Mouse (Mus musculus) CD8-positive naive resting alpha-beta T cell, adult 57 days (primary cell): ENCODE data around the gene Grm2. TPM values are rescaled to one million over a fixed set of nuclear protein-coding genes. Genes with fewer than 3 reads are reported as not detected.

Source experiments
- total RNA-seq: library from RNA; stranded (reverse); gene quantifications from one replicate; pipeline ENCODE4 v1.2.4, GENCODE M21; 2023

The Grm2 gene
- not detected for total RNA-seq

DNA sequence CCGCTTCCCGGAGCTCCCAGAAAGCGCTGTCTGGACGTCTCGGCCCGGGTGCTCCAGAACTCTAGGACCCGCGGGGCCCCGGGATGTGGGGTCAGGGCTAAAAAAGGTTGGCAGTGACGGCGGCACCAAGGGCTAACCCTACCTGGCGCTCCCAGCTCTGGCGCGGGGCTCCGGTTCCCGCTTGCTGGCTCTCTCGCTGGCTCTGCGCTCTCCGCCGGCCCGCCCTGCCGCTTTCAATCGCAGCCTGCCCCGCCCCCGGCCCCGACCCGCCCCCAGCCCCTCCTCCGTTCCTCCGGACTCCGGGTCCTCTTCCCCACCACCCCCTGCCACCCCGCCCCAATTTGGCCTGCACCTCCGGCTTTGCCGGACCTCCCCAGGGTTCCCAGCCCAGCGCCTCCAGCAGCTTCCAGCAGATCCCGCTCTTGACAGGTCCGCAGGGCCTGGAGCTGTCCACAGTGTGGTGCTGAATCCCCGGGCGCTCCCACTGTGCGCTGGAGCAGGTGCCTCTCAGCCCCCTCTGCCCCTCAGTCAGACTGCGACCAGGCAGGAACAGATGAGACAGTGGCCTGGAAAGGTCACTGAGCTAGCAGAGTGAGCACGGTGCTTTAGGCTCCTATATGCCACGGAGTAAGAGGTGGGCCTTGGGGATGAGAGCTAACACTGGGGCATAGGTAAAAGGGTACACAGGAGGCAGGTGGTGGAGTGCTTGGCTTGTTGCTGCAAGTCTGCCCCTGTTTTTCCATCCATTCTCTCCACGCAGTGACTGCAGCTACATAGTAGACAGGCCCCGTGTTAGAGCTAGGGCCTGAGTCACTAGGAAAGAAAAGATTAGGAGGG lies at the start of gene Grm2:
Grm2 (minus strand) TSS at position 199 of the 837 bp plus-strand sequence.

GRCm38 (mm10) chr9:106685249-106686101 lies 29.6 kb upstream of the Grm2 start, which contains the start of gene Tex264:
Tex264 (minus strand) TSS chr9:106685927.

DNA sequence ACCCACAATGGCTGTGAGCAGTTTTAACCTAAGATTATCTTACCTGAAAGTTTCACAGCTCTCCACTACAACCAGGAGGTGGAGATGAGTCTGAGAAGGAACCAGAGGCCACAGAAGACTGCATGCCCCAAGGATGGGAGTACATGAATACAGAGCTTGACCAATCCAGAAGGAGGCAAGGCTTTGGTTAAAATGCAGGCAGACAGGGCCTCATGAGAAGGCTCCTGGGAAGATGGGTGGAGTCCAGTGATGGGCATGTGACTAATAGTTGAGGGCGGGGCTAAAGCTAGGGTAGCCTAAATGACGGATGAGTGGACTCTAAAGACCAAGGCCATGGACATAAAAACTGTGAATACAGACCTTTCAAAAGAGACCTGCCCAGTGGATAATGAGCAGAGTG lies 29.6 kb downstream of the Grm2 start, which contains the start of gene Iqcf6:
Iqcf6 (plus strand) TSS at position 301 of the 400 bp plus-strand sequence.

Other genes starting within 250 kb of the Grm2 start
- gene Rpl29, start 226.6 kb downstream of the Grm2 start, total RNA-seq: 867 TPM
- gene Acy1, start 217.8 kb downstream of the Grm2 start, total RNA-seq: 12.5 TPM
- gene Abhd14b, start 208.6 kb downstream of the Grm2 start, total RNA-seq: 2.5 TPM
- gene Abhd14a, start 208.4 kb downstream of the Grm2 start, total RNA-seq: 12.2 TPM
- 5.0 TPM for gene Pcbp4, start 202.8 kb downstream of the Grm2 start, total RNA-seq
- not detected for gene Gpr62, start 190.1 kb downstream of the Grm2 start, total RNA-seq
- 86.5 TPM for gene Rrp9, start 180.1 kb downstream of the Grm2 start, total RNA-seq
- gene Parp3, start 179.1 kb downstream of the Grm2 start, total RNA-seq: 35.9 TPM
- gene Iqcf1, start 156.1 kb downstream of the Grm2 start, total RNA-seq: not detected
- not detected for gene Iqcf5, start 141.5 kb downstream of the Grm2 start, total RNA-seq
- not detected for gene Iqcf3, start 94.5 kb downstream of the Grm2 start, total RNA-seq
- not detected for gene Iqcf4, start 85.1 kb downstream of the Grm2 start, total RNA-seq
- gene Iqcf6, start 29.5 kb downstream of the Grm2 start, total RNA-seq: not detected
- 59.8 TPM for gene Tex264, start 29.8 kb upstream of the Grm2 start, total RNA-seq
- gene Rad54l2, start 133.1 kb upstream of the Grm2 start, total RNA-seq: 36.6 TPM
- gene Dcaf1, start 165.8 kb upstream of the Grm2 start, total RNA-seq: 54.0 TPM
- gene Rbm15b, start 231.3 kb upstream of the Grm2 start, total RNA-seq: 31.0 TPM
- 105 TPM for gene Manf, start 235.9 kb upstream of the Grm2 start, total RNA-seq